Mouse (Mus musculus) spleen, adult 18-20 months (tissue): ENCODE results near the gene Ppie.
"Not testable (repeated sequence)": the region's sequence is repeated elsewhere in the genome, so short reads cannot be mapped to it uniquely, and the experiment has no call there.

ENCODE experiments used
- DNase-seq, 2 experiments: peaks; one replicate each; pipeline ENCODE4 v3.0.0; 2022; ENCODE audit warnings: mixed read lengths in 2 of 2

Ppie gene

GRCm38 (mm10) chr4:123139513-123140154, at the start of gene Ppie:
Gene Ppie, minus strand, starts transcription at chr4:123139951.
- peak; percentile 59 to 69 for DNase-seq

- no peak for DNase-seq
Observed at GRCm38 (mm10) chr4:123184816-123185215, 45.1 kb upstream of the Ppie start.

- peak; percentile 14 to 25 for DNase-seq
Observed at GRCm38 (mm10) chr4:123183239-123184056, 43.7 kb upstream of the Ppie start.

GRCm38 (mm10) chr4:123182328-123183238, 42.8 kb upstream of the Ppie start, which contains the start of gene Hpcal4:
Gene Hpcal4, plus strand, starts transcription at chr4:123183227.
- peak in 1 of 2 experiments; percentile 2 for DNase-seq

- no peak for DNase-seq
Observed at GRCm38 (mm10) chr4:123171811-123172210, 32.1 kb upstream of the Ppie start.

GRCm38 (mm10) chr4:123164157-123164556, 24.4 kb upstream of the Ppie start:
- DNase-seq: no peak

GRCm38 (mm10) chr4:123162305-123162917, 22.7 kb upstream of the Ppie start:
- DNase-seq: no peak

GRCm38 (mm10) chr4:123161251-123161650, 21.5 kb upstream of the Ppie start:
- not testable (repeated sequence) for DNase-seq

GRCm38 (mm10) chr4:123160571-123160970, 20.8 kb upstream of the Ppie start:
- DNase-seq: no peak

GRCm38 (mm10) chr4:123155840-123156239, 16.1 kb upstream of the Ppie start:
- no peak for DNase-seq

GRCm38 (mm10) chr4:123155427-123155826, 15.7 kb upstream of the Ppie start:
- DNase-seq: no peak

- no peak for DNase-seq
Observed at GRCm38 (mm10) chr4:123155004-123155403, 15.3 kb upstream of the Ppie start.

GRCm38 (mm10) chr4:123152976-123153375, 13.2 kb upstream of the Ppie start:
- DNase-seq: no peak

- DNase-seq: no peak
Observed at GRCm38 (mm10) chr4:123152003-123152402, 12.3 kb upstream of the Ppie start.

- DNase-seq: no peak
Observed at GRCm38 (mm10) chr4:123147446-123148150, 7.8 kb upstream of the Ppie start.

- DNase-seq: no peak
Observed at GRCm38 (mm10) chr4:123137551-123137950, 2.2 kb downstream of the Ppie start.

- no peak for DNase-seq
Observed at GRCm38 (mm10) chr4:123127051-123127450, 12.7 kb downstream of the Ppie start.

- no peak for DNase-seq
Observed at GRCm38 (mm10) chr4:123126626-123127025, 13.1 kb downstream of the Ppie start.

- DNase-seq: no peak
Observed at GRCm38 (mm10) chr4:123121286-123121685, 18.5 kb downstream of the Ppie start.

- DNase-seq: not testable (repeated sequence)
Observed at GRCm38 (mm10) chr4:123116640-123117039, 23.1 kb downstream of the Ppie start.

- DNase-seq: no peak
Observed at GRCm38 (mm10) chr4:123116011-123116410, 23.7 kb downstream of the Ppie start, which contains the start of gene Oxct2b. Gene Oxct2b, plus strand, starts transcription at chr4:123116266.

GRCm38 (mm10) chr4:123114651-123115050, 25.1 kb downstream of the Ppie start:
- not testable (repeated sequence) for DNase-seq
